Mouse (Mus musculus) thymus, adult 18-20 months (tissue): ENCODE measurements around the gene Arrdc3.

Source experiments
- DNase-seq, 2 experiments: peaks; one replicate each; pipeline ENCODE4 v3.0.0; 2022; ENCODE audit warnings: mixed read lengths in 2 of 2

The Arrdc3 gene

GRCm38 (mm10) chr13:80921593-80922327 lies 38.6 kb downstream of the Arrdc3 start:
- no peak for DNase-seq

GRCm38 (mm10) chr13:80928187-80928586 lies 45.0 kb downstream of the Arrdc3 start:
- DNase-seq, result no peak

GRCm38 (mm10) chr13:80930030-80930429 lies 46.8 kb downstream of the Arrdc3 start:
- no peak for DNase-seq

- no peak for DNase-seq
Observed at GRCm38 (mm10) chr13:80932816-80933402, 49.7 kb downstream of the Arrdc3 start.

GRCm38 (mm10) chr13:80936426-80936825 lies 53.2 kb downstream of the Arrdc3 start:
- no peak for DNase-seq

- DNase-seq, result no peak
Observed at GRCm38 (mm10) chr13:80939228-80939627, 56.0 kb downstream of the Arrdc3 start.

- no peak for DNase-seq
Observed at GRCm38 (mm10) chr13:80939866-80940265, 56.7 kb downstream of the Arrdc3 start.

GRCm38 (mm10) chr13:80940421-80940820 lies 57.2 kb downstream of the Arrdc3 start:
- DNase-seq, result no peak

GRCm38 (mm10) chr13:80940860-80941630 lies 57.9 kb downstream of the Arrdc3 start:
- DNase-seq, result peak in 1 of 2 experiments; percentile 29

GRCm38 (mm10) chr13:80944532-80944931 lies 61.3 kb downstream of the Arrdc3 start:
- DNase-seq, result no peak
